Mouse (Mus musculus): ENCODE data around the gene Gm49321. TPM values are rescaled to one million over a fixed set of nuclear protein-coding genes. Genes with fewer than 3 reads are reported as not detected.

Gm49321 gene
- polyA plus RNA-seq, 1 experiment from 2014 or later: 5.5 TPM

DNA sequence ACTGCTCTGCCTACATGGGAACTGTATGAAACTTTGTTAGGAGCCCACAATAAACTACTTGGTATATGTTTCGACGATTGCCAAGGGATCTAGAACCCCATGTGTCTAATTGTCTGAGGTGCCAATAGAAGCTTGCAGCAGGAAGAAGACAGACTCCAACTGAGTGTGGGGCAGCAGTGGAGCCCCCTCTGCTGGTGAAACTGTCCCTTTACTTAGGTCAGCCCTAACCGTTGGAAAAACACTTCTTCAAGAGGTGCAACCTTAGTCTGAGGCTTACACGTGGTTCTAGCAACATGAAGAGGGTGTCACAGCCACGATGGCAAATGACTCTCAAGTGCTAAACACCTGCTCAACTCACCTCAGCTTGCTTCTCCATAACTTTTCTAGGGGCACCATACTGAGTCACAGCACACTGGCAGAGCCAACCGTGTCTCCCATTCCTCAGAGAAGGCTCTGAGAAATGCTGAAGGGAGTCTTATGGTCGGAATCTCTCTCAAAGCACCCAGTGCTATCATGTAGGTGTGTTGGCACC is 77.4 kb downstream of the Gm49321 start:
- H3K4me2 ChIP-seq: no peak overlapping the region
- H3K9me3 ChIP-seq (replicated peaks): no peaks in the 10 kb centered on the region
- H3K36me3 ChIP-seq: no peaks in the 10 kb centered on the region
- H3K9ac ChIP-seq: no peak overlapping the region
- ATAC-seq (ENCODE audit: low read depth): no peak
- WGBS (ENCODE audit: insufficient replicate concordance): 39% methylated on average over 7 of the region's 7 CpGs
- H3K4me1 ChIP-seq (replicated peaks): no peaks in the 10 kb centered on the region
- no peak for DNase-seq
- no peaks in the 10 kb centered on the region for H3K27me3 ChIP-seq
- H3K4me3 ChIP-seq (replicated peaks): no peak overlapping the region
- H3K27ac ChIP-seq: no peak overlapping the region

DNA sequence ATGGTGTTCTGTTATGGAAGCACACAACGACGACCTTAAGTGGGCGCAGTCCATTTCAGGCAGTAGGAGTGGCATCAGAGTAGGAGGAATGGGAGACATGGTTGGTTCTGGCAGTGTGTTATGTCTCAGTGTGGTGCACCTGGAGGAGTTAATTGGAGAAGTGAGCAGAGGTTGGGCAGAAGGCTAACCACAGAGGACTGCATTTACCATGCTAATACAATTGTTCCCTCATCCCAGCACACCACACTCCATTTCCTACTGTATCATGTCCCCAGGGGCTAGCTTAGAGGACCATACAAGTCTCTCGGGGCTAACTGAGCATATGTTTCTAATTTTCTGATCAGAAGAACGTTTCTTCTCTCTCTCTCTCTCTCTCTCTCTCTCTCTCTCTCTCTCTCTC is 78.0 kb downstream of the Gm49321 start:
- Histone ChIP-seq H3K4me1 (replicated peaks) (no peaks in the 10 kb centered on the region), H3K9ac (no peak overlapping the region), H3K4me2 (no peak overlapping the region), H3K27ac (no peak overlapping the region), H3K9me3 (replicated peaks) (no peaks in the 10 kb centered on the region), H3K4me3 (replicated peaks) (no peak overlapping the region), H3K36me3 (no peaks in the 10 kb centered on the region), H3K27me3 (no peaks in the 10 kb centered on the region)
- DNase-seq (no peak), ATAC-seq (ENCODE audit: low read depth) (no peak)
- 60% methylated on average over 5 of the region's 5 CpGs for WGBS (ENCODE audit: insufficient replicate concordance)

Other genes with a start within 250 kb of the Gm49321 start
- gene Hif1a, start 36.3 kb upstream of the Gm49321 start, polyA plus RNA-seq (2015; fragmentation: Nextera tagmentation; extraction: Ambion mirVana): 15.2 and 20.2 TPM in 2 replicates
- gene Snapc1, start 26.8 kb downstream of the Gm49321 start, polyA plus RNA-seq (2015; fragmentation: Nextera tagmentation; extraction: Ambion mirVana): 5.4 and 7.5 TPM in 2 replicates
- 0.09 and 0.10 TPM in 2 replicates for gene Syt16, start 60.0 kb downstream of the Gm49321 start, polyA plus RNA-seq (2015; fragmentation: Nextera tagmentation; extraction: Ambion mirVana)

Measured in liver, embryonic 13.5 days (tissue).